Mouse (Mus musculus) heart, embryonic 12.5 days (tissue): ENCODE results near the gene Pgpep1l. TPM values are rescaled to one million over a fixed set of nuclear protein-coding genes. Genes with fewer than 3 reads are reported as not detected.

Experiments
- polyA plus RNA-seq: library from polyadenylated mRNA; unstranded; fragments of >200 nt; fragmentation: Nextera tagmentation; extraction: Ambion mirVana; gene quantifications from 2 replicates; pipeline ENCODE4 v1.2.1, GENCODE M21; 2016

Pgpep1l gene
- polyA plus RNA-seq, 1 experiment from 2014 or later = not detected

Other genes starting within 250 kb of the Pgpep1l start
- gene Fam169b, start 9.6 kb upstream of the Pgpep1l start, polyA plus RNA-seq = 0.15 TPM in 1 of 2 replicates, not detected in the other